Mouse (Mus musculus): ENCODE measurements around the gene Pigq. TPM values are rescaled to one million over a fixed set of nuclear protein-coding genes. Genes with fewer than 3 reads are reported as not detected.

Pigq gene
- total RNA-seq, 1 experiment from 2014 or later: 110 TPM

- DNase-seq: peak; percentile 36
These were observed 19.4 kb downstream of the Pigq start for GRCm38 (mm10) chr17:25925348-25925747.

- DNase-seq: no peak
These were observed 22.6 kb downstream of the Pigq start for GRCm38 (mm10) chr17:25922120-25922519.

GRCm38 (mm10) chr17:25919786-25920642, 24.7 kb downstream of the Pigq start:
- peak; percentile 100 for DNase-seq

GRCm38 (mm10) chr17:25919144-25919785, 25.5 kb downstream of the Pigq start, which contains the start of gene Rab40c:
Gene Rab40c, minus strand, starts transcription at chr17:25919727.
- DNase-seq: peak; percentile 50

GRCm38 (mm10) chr17:25918037-25918750, 26.5 kb downstream of the Pigq start:
- no peak for DNase-seq

GRCm38 (mm10) chr17:25916931-25917647, 27.6 kb downstream of the Pigq start:
- DNase-seq: peak; percentile 74

GRCm38 (mm10) chr17:25914295-25914694, 30.4 kb downstream of the Pigq start:
- DNase-seq: no peak

GRCm38 (mm10) chr17:25913877-25914275, 30.9 kb downstream of the Pigq start:
- DNase-seq: no peak

GRCm38 (mm10) chr17:25913186-25913876, 31.4 kb downstream of the Pigq start:
- DNase-seq: peak; percentile 62

GRCm38 (mm10) chr17:25911816-25912215, 32.9 kb downstream of the Pigq start:
- DNase-seq: peak; percentile 62

- DNase-seq: no peak
These were observed 37.1 kb downstream of the Pigq start for GRCm38 (mm10) chr17:25907640-25908039.

GRCm38 (mm10) chr17:25903061-25903460, 41.7 kb downstream of the Pigq start:
- no peak for DNase-seq

- no peak for DNase-seq
These were observed 44.5 kb downstream of the Pigq start for GRCm38 (mm10) chr17:25900193-25900592.

- no peak for DNase-seq
These were observed 48.8 kb downstream of the Pigq start for GRCm38 (mm10) chr17:25895891-25896290.

- no peak for DNase-seq
These were observed 49.3 kb downstream of the Pigq start for GRCm38 (mm10) chr17:25895415-25895814.

- peak; percentile 76 for DNase-seq
These were observed 50.6 kb downstream of the Pigq start for GRCm38 (mm10) chr17:25893975-25894617.

GRCm38 (mm10) chr17:25888837-25889236, 55.9 kb downstream of the Pigq start:
- DNase-seq: no peak

- DNase-seq: no peak
These were observed 57.3 kb downstream of the Pigq start for GRCm38 (mm10) chr17:25887467-25887866.

- no peak for DNase-seq
These were observed 57.9 kb downstream of the Pigq start for GRCm38 (mm10) chr17:25886806-25887205.

GRCm38 (mm10) chr17:25885636-25886035, 59.1 kb downstream of the Pigq start:
- DNase-seq: no peak

- no peak for DNase-seq
These were observed 60.9 kb downstream of the Pigq start for GRCm38 (mm10) chr17:25883824-25884223.
